Mouse (Mus musculus) heart, embryonic 14.5 days (tissue): Measurements from ENCODE around the gene Eps8. TPM values are rescaled to one million over a fixed set of nuclear protein-coding genes. Genes with fewer than 3 reads are reported as not detected.

Experiments
- ATAC-seq: fragments of 200-750 bp; cut with Nextera tagmentation; 2 replicates; pipeline ENCODE4 v1.8.0; 2017; ENCODE audit warnings: low read depth, moderate TSS enrichment; ENCODE audit not compliant: insufficient number of reproducible peaks, insufficient read depth, low FRiP score
- H3K27ac ChIP-seq, 2 experiments: fragments of 200-500 bp in 1 of 2; fragments of 300-500 bp in 1 of 2; sonication (generic) in 1 of 2; replicated peaks in 1 of 2; 2 replicates each; pipeline ENCODE4 v1.5.1; 2012 to 2014; ENCODE audit warnings: low read depth in 2 of 2, low read length in 2 of 2, control low read depth in 1 of 2, mild to moderate bottlenecking in 1 of 2, mixed read lengths in 1 of 2; ENCODE audit not compliant: control insufficient read depth in 1 of 2, insufficient read depth in 1 of 2
- H3K27me3 ChIP-seq: fragments of 300-500 bp; sonication (generic); 2 replicates; pipeline ENCODE4 v1.6.1; 2014; ENCODE audit warnings: mild to moderate bottlenecking, low read length, control low read depth; ENCODE audit not compliant: control insufficient read depth, insufficient read depth
- H3K36me3 ChIP-seq: fragments of 300-500 bp; sonication (generic); 2 replicates; pipeline ENCODE4 v1.6.1; 2014; ENCODE audit warnings: mild to moderate bottlenecking, control low read depth, low read length, mixed read lengths; ENCODE audit not compliant: control insufficient read depth, insufficient read depth
- H3K4me1 ChIP-seq, 2 experiments: fragments of 200-500 bp in 1 of 2; fragments of 300-500 bp in 1 of 2; sonication (generic) in 1 of 2; 2 replicates each; pipeline ENCODE4 v1.6.1; 2012 to 2014; ENCODE audit warnings: low read length in 2 of 2, control low read depth in 1 of 2, mixed read lengths in 1 of 2; ENCODE audit not compliant: control insufficient read depth in 2 of 2, insufficient read depth in 2 of 2
- H3K4me2 ChIP-seq: fragments of 300-500 bp; sonication (generic); 2 replicates; pipeline ENCODE4 v1.6.1; 2014; ENCODE audit warnings: mild to moderate bottlenecking, low read length
- H3K4me3 ChIP-seq, 2 experiments: fragments of 200-500 bp in 1 of 2; fragments of 300-500 bp in 1 of 2; sonication (generic) in 1 of 2; 2 replicates each; pipeline ENCODE4 v1.5.1; 2012 to 2014; ENCODE audit warnings: low read length in 2 of 2, mild to moderate bottlenecking in 2 of 2, control low read depth in 1 of 2, low read depth in 1 of 2, moderate library complexity in 1 of 2; ENCODE audit not compliant: control insufficient read depth in 1 of 2, insufficient read depth in 1 of 2
- H3K9ac ChIP-seq: fragments of 300-500 bp; sonication (generic); 2 replicates; pipeline ENCODE4 v1.6.1; 2014; ENCODE audit warnings: mild to moderate bottlenecking, low read length
- H3K9me3 ChIP-seq: fragments of 300-500 bp; sonication (generic); 2 replicates; pipeline ENCODE4 v1.6.1; 2016; ENCODE audit warnings: low read length, control low read depth; ENCODE audit not compliant: control insufficient read depth
- WGBS: fragments of 180-500 bp; shearing (Covaris S2); extraction: QIAGEN DNeasy Blood & Tissue Kit; methylation state at CpG from one replicate; pipeline ENCODE4 v1.1.7; 2014; 5-methylcytosine and 5-hydroxymethylcytosine counted together
- polyA plus RNA-seq: library from polyadenylated mRNA; unstranded; fragments of >200 nt; fragmentation: Nextera tagmentation; extraction: Ambion mirVana; gene quantifications from 2 replicates; pipeline ENCODE4 v1.2.1, GENCODE M21; 2014

Eps8 gene
- polyA plus RNA-seq, 1 experiment from 2014 or later: 33.1 TPM

DNA sequence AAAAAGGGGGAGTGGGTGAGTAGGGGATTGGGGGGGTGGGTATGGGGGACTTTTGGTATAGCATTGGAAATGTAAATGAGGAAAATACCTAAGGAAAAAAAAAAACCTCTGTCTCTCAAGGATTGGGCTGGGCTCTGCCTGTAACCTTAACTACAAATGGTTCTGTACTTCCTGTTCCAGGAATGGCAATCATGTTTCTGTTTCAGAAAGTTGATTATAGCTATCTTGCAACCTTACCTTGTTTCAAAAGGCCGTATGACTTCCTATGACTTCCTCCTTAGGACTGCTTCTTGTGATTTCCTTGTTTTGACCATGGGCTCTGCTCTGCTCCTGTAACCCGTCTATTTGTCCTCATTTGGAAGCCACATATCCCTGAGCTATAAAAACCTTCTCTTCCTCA is 39.6 kb upstream of the Eps8 start:
- H3K4me1 ChIP-seq: peaks cover 2 to 9% of the 10 kb centered on the region in 2 experiments; a peak in 3 of 4 replicates
- H3K27ac ChIP-seq: no peak overlapping the region
- WGBS: 63% methylated on average over 2 of the region's 2 CpGs
- ATAC-seq: no peak
- H3K9ac ChIP-seq: no peak overlapping the region
- H3K4me2 ChIP-seq: no peak overlapping the region
- H3K4me3 ChIP-seq: no peak overlapping the region
- H3K9me3 ChIP-seq: peaks cover 4% of the 10 kb centered on the region; the same call in 1 of the 2 replicates
- no peaks in the 10 kb centered on the region for H3K36me3 ChIP-seq
- no peaks in the 10 kb centered on the region for H3K27me3 ChIP-seq

DNA sequence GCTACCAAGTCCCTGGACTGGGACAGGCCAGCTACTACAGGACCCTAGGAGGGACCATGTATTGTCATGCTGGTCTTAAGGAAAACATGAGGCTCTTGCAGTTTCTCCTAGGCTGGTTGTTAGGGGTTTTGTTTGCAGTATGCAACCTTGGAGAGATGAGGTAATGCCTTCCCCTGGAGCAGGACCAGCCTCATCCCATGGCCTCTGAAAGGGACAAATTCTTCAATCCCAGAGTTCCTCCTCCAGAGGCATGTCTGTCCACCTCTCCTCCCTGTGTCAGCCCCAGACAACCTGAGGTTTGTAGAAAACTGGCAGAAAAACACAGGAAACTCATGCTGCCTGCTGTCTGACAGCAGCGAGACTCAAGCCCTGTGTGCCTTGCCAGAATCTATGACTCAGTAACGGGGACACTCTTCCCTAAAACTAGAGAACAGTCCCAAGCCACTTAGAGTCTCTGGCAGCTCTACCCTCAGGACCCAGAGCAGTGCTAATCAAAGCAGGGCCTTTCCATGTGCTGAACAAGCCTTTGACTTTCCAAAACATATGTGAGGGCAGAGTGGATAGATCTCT is 36.0 kb upstream of the Eps8 start:
- no peaks in the 10 kb centered on the region for H3K27me3 ChIP-seq
- no peaks in the 10 kb centered on the region for H3K9me3 ChIP-seq
- no peak overlapping the region for H3K4me2 ChIP-seq
- H3K4me3 ChIP-seq: no peak overlapping the region
- no peak overlapping the region for H3K9ac ChIP-seq
- WGBS: 43% methylated on average over 2 of the region's 2 CpGs
- H3K27ac ChIP-seq: peak overlapping the region in 1 of 2 experiments; percentile 55; a peak in 3 of 4 replicates
- no peaks in the 10 kb centered on the region for H3K36me3 ChIP-seq
- H3K4me1 ChIP-seq: no peaks in the 10 kb centered on the region
- ATAC-seq: no peak

DNA sequence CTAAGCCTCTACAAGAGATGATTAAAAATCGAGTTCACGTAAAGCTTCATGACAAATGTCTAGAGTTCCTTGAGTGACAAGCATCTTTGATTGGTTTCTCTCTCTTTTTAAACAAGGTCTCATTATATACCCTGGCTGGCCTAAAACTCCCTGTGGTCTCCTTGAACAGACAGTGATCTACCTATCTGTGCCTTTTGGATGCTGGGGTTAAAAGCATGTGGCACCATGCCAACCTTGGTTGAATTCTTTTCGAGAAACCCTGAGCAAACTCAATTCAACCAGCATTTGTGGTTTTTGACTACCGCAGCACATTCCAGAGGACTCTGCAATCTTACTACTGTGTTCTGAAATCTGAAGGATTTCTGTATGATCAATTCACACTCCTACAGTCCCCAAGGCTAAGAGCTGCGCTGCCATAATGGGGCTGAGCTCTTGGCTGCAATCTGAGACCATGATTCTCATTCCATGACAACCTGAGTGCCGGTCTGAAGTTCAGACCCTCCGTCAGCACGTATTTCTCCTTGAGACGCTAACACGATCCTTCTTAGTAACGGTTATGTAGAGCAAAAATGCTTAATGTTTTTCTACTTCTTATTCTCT is 33.9 kb upstream of the Eps8 start:
- H3K9ac ChIP-seq: no peak overlapping the region
- no peak overlapping the region for H3K4me2 ChIP-seq
- no peaks in the 10 kb centered on the region for H3K27me3 ChIP-seq
- H3K4me3 ChIP-seq: no peak overlapping the region
- H3K27ac ChIP-seq: no peak overlapping the region
- 76% methylated on average over 11 of the region's 11 CpGs for WGBS
- H3K9me3 ChIP-seq: no peaks in the 10 kb centered on the region
- H3K36me3 ChIP-seq: no peaks in the 10 kb centered on the region
- H3K4me1 ChIP-seq: no peaks in the 10 kb centered on the region
- ATAC-seq: no peak

DNA sequence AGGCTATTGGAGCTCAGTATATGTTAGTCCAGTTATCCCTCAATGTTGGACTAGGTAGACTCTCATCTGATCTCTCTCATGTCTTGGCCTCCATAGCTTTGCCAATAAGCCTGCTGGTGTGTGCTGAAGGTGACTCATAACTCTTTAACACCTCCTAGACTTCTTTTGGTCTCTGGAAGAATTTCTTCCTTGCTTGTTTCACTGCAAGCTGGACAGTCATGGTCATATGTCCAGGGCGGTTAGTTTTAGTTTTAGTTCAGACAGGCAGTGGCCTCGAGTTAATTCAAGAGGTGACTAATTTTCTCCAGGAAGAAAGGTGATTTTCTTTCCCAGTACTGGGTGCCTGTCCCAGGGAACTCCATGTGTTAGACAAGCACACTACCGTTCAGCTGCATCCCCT is 33.4 kb upstream of the Eps8 start:
- whole genome bisulfite sequencing: 78% methylated on average over 3 of the region's 3 CpGs
- no peaks in the 10 kb centered on the region for H3K9me3 ChIP-seq

DNA sequence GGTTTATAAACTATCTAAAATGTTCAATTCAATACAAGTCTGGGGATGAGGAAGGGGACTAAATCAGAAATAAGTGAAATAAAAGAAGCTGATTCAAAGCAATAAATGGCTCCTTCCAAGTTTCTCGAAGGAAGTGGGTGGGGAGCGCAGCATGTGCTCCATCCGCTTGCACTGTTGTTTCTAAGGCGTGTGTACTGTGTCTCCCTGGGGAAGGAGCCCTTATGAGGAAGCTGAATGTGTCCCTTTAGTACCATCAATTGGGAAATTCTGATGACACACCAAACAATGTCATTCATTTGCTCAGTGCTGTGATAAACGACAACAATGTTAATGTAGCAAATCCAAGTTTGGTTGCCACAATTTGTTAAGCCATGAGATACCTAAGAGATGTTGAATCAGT is 33.0 kb upstream of the Eps8 start:
- Histone ChIP-seq H3K27me3 (no peaks in the 10 kb centered on the region), H3K36me3 (no peaks in the 10 kb centered on the region), H3K27ac (no peak overlapping the region), H3K4me1 (no peaks in the 10 kb centered on the region), H3K9ac (no peak overlapping the region), H3K4me3 (no peak overlapping the region), H3K9me3 (no peaks in the 10 kb centered on the region), H3K4me2 (no peak overlapping the region)
- no peak for ATAC-seq
- WGBS: 90% methylated on average over 5 of the region's 5 CpGs

More for the DNA sequence above, 33.4 kb upstream of the Eps8 start:
- Histone ChIP-seq H3K4me3 (no peak overlapping the region), H3K36me3 (no peaks in the 10 kb centered on the region), H3K4me2 (no peak overlapping the region), H3K27ac (no peak overlapping the region), H3K9ac (no peak overlapping the region), H3K4me1 (no peaks in the 10 kb centered on the region), H3K27me3 (no peaks in the 10 kb centered on the region)
- ATAC-seq: no peak

DNA sequence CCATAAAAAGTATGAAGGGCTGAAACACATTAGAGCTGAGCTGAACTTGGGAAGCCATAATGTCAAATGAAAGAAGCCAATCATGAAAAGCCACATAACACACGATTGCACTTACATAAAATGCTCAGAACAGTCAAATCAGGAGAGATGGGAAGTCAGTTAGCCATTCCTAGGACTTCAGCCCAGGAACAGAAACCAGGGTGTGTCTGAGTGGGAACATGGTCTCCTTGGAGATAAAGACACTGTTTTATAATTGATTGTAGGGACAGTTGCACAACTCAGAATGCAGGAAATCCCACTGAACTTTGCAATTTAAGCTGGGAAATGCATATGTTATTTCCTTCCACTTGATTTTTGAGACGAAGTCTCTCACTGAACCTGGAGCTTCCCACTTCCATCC is 28.0 kb upstream of the Eps8 start:
- no peak overlapping the region for H3K27ac ChIP-seq
- H3K36me3 ChIP-seq: no peaks in the 10 kb centered on the region
- no peaks in the 10 kb centered on the region for H3K9me3 ChIP-seq
- 82% methylated on average over 2 of the region's 2 CpGs for WGBS
- no peak for ATAC-seq
- no peak overlapping the region for H3K4me3 ChIP-seq
- no peak overlapping the region for H3K9ac ChIP-seq
- no peaks in the 10 kb centered on the region for H3K27me3 ChIP-seq
- no peak overlapping the region for H3K4me2 ChIP-seq
- no peaks in the 10 kb centered on the region for H3K4me1 ChIP-seq

DNA sequence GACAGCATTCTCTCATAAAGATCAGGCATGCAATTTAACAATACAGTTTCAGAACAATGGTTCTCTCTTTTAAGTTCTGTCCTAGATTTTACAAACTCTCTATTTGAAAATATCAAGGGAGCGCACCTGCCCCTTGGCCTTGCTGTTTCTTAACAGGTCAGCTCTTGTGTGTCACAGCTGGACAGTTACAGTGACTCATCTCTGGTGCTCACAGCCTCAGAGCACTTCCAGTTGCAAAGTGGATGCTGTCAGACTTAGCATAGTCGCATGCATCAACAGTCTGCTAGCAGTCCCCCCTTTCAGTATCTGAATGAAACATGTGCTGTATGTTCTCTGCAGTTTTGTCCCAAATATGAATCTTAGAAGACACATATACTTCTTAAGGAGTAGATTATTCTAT is 26.3 kb upstream of the Eps8 start:
- ATAC-seq: no peak
- Histone ChIP-seq H3K9me3 (no peaks in the 10 kb centered on the region), H3K27ac (no peak overlapping the region), H3K27me3 (no peaks in the 10 kb centered on the region), H3K9ac (no peak overlapping the region), H3K4me3 (no peak overlapping the region), H3K4me1 (no peaks in the 10 kb centered on the region), H3K36me3 (no peaks in the 10 kb centered on the region), H3K4me2 (no peak overlapping the region)
- WGBS: 85% methylated on average over 2 of the region's 2 CpGs

DNA sequence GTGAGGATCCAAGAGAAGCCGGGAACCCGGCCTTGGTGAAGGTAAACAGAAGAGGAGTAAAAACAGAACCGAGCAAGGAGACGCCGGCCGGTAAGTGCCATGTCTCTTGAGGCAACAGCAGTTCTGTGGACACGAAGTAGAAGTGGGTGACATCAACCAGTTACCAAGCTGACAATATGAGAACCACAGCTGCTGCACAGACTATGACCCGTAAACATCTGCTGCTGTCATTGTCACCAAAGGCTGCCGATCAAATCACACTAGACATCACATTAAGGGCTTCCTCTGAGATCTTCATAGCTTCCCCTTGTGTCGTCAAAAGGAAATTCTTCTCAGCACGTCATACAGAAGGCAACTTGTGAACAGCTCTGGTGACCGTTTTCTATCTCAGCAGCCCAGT is 21.9 kb upstream of the Eps8 start:
- H3K36me3 ChIP-seq: no peaks in the 10 kb centered on the region
- H3K4me3 ChIP-seq: no peak overlapping the region
- H3K9ac ChIP-seq: no peak overlapping the region
- H3K9me3 ChIP-seq: no peaks in the 10 kb centered on the region
- H3K4me1 ChIP-seq: peaks cover 0 to 1% of the 10 kb centered on the region in 2 experiments; a peak in 1 of 4 replicates
- H3K27me3 ChIP-seq: no peaks in the 10 kb centered on the region
- ATAC-seq: no peak
- H3K4me2 ChIP-seq: no peak overlapping the region
- 84% methylated on average over 12 of the region's 12 CpGs for WGBS
- H3K27ac ChIP-seq: no peak overlapping the region
